Mouse (Mus musculus): ENCODE data around the gene Pmm1.

DNA sequence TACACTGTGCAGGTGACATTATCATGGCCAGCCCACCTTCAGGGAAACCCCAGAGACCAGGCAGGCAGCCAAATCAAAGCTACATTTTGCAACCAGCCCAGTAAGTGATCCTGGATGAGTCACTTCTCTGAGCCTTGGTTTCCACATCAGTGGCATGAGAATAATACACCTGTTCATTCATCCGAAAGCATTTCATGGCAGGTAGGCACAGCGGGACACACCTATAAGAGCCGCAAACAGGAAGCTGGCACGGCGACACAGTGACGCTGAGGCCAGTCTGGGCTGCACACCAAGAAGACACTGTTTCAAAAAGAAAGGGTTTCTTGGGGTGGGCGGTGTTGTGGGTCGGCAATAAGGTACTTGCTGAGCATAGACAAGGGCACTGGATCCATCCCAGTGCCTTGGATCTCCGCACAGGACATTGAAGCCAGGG lies 6.6 kb downstream of the Pmm1 start:
- TF ChIP-seq GATA1 (IDR thresholded peaks at IDR 0.05; ENCODE audit: low read length) (no peak), TAL1 (IDR thresholded peaks at IDR 0.05; ENCODE audit: low read length) (no peak)
